Mouse (Mus musculus): Measurements from ENCODE around the gene Msto1.
"Not testable (repeated sequence)": the region's sequence is repeated elsewhere in the genome, so short reads cannot be mapped to it uniquely, and the experiment has no call there.

The Msto1 gene

DNA sequence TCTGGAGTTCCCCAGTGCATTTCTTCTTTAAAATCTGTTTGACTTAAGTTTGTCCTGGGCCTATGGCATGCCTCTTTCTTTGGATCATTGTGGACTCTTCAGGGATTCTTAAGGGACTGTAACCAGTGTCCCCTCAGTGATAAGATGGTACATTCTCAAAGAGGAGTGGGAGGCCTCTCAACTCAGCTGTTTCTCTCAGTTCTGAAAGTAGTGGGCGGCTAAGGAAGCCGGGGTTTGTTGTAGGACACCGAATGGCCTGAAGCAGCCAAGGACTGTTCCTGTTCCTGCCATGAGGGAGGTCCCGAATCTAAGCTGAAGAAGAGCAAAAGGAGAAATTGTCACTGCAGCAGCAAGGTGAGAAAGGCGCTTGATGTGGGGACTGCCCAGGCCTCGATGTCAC is 8.6 kb downstream of the Msto1 start:
- no peak for DNase-seq (ENCODE audit: low read depth, low spot score)

DNA sequence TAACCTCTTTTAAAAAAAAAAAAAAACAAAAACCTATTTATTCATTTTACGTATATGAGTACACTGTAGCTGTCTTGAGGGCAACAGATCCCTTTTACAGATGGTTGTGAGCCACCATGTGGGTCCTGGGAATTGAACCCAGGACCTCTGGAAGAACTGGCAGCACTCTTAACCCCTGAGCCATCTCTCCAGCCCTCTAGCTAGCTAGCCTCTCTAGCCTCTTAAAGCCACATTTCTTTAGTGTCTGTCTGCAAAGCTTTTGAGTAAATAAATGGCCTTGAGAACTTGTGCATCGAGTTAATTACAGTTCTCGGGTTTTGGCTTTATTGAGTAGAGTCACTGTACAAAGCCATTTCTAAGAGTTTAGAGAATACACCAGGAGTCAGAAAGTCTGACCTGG is 9.0 kb downstream of the Msto1 start:
- DNase-seq (ENCODE audit: low read depth, low spot score) = no peak

DNA sequence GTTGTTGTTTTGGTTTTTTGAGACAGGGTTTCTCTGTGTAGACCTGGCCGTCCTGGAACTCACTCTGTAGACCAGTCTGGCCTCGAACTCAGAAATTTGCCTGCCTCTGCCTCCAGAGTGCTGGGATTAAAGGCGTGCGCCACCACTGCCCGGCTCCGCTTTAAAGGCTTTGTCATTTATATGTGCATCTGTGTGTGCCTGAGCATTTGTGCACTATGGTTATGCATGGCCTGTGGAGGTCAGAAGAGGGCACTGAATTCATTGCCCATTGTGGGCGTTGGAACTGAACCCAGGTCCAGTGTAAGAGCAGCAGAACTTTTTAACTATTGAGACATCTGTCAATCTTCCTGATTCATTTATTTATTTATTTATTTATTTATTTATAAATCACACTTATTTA is 20.8 kb downstream of the Msto1 start:
- not testable (repeated sequence) for DNase-seq (ENCODE audit: low read depth, low spot score)

DNA sequence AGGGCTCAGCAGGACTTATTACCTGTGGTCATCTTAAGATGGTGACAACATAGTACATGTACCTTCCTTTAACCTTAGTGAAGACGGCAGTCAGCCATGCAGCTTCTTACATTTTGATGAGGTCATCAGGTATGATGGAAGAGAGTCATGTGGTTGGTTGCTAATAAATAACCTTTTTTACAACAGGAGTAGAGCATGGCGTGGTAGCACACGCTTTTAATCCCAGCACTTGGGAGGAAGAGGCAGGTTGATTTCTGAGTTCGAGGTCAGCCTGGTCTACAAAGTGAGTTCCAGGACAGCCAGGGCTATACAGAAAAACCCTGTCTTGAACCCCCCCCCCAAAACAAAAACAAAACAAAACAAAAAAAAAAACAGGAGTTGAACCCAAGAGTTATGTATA is 31.3 kb downstream of the Msto1 start:
- DNase-seq (ENCODE audit: low read depth, low spot score) = not testable (repeated sequence)

DNA sequence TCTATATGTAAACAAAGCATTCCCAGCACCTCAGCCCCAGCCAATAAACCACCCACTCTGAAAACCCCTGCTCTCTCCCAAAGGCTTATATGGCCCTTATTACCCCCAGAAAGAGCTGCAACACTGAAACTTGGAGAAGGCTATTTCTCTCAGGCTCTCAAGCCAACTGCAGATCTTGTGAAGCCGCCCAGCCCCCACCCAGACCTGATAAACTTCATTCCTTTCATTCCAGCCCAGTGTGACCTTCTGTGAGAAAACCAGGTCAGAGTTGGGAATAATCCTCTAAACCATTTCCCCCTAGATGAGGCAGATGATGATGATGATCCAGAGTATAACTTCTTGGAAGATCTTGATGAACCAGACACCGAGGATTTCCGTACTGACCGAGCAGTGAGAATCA is 45.4 kb downstream of the Msto1 start:
- not testable (repeated sequence) for DNase-seq (ENCODE audit: low read depth, low spot score)

DNA sequence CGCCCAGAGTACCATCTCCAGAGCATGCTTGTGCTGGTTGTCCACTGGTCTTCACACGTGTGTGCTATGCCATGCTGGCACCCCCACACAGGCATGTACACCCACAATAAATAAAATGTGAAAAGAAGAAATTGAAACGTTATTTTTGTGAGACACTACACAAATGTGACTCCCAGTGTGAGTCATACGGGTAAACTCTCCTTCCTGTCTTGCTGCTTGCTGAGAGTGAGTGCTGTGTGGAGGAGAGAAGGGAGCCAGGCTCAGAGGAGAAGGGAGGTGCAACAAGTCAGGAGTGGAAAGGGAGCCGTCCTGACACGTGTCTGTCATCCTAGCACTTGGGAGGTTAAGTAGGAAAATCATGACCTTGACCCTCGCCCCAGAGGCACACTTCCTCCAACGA is 46.6 kb downstream of the Msto1 start:
- DNase-seq (ENCODE audit: low read depth, low spot score) = not testable (repeated sequence)

DNA sequence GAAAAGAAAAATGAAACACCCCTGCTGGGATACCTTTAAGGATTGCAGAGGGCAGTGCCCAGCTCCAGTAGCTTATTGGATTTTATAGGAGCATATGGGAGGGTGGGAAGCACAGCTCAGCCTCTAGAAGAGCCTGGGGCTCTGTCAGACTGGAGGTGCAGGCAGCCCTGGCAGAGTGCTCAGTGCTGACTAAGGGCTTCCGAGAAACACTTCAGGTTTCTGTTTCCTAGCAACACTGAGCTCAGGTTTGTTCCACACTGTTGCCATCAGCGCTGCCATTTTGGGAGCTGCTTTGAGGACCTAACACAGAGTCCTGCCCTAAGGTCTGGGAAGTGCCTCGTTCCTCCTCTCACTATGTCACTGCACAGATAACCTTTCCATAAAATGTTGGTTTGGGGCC is 47.1 kb downstream of the Msto1 start:
- not testable (repeated sequence) for DNase-seq (ENCODE audit: low read depth, low spot score)

DNA sequence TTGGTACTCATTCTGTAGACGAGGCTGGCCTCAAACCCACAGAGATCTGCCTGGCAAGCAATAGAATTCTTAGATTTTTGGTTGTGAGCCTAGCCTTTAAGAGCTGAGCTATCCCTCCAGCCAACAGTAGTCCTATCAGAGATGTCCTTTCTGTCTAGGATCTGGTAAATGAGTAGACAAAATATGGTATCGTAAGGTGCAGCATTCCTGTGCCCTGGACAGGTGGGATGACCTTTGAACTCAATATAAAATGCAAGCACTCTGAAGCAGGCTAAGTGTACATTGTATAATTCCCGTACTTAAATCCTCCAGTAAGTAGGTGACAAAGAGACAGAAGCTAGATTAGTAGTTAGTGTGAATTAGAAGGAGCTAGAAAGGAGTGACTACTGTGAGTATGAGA is 51.7 kb downstream of the Msto1 start:
- DNase-seq (ENCODE audit: low read depth, low spot score) = no peak

DNA sequence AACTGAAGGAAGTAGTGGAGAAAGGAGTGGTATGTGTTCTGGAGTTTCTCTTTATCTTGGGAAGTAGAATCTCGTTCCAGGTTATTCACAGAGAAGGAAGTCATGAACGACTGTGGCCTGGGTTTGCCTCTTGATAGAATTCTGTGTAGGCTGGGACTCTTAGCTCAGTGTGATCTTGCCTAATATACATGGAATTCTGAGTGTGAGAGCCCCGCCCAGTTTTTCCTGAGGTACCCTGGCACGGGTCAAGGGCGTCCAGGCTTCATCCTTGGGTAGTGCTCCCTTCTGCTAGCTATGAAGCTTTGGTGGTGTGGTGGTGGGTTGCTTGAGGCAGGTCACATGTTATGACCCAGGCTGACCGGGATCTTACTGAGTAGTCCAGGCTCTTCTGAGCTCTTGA is 58.0 kb downstream of the Msto1 start:
- DNase-seq (ENCODE audit: low read depth, low spot score) = no peak
